Mouse (Mus musculus) brain, adult 10 weeks (tissue): ENCODE measurements around the gene Anapc1. TPM values are rescaled to one million over a fixed set of nuclear protein-coding genes. Genes with fewer than 3 reads are reported as not detected.

Source experiments
- polyA plus RNA-seq: library from polyadenylated mRNA; stranded (reverse); fragments of 350-450 nt; fragmentation: Illumina TruSeq; extraction: RNeasy Lipid Tissue Mini Kit (QIAGEN cat#74804); gene quantifications from one replicate; pipeline ENCODE4 v1.2.3, GENCODE M21; 2015; ENCODE audit warnings: low read depth, low replicate concordance

The Anapc1 gene
- polyA plus RNA-seq, result 36.9 TPM

GRCm38 (mm10) chr2:128686921-128687557, at the start of gene Anapc1:
TSS of gene Anapc1 (minus strand) at chr2:128687391.

GRCm38 (mm10) chr2:128698693-128699181, 11.5 kb upstream of the Anapc1 start, which contains the start of gene Mertk:
TSS of gene Mertk (plus strand) at chr2:128698956.

DNA sequence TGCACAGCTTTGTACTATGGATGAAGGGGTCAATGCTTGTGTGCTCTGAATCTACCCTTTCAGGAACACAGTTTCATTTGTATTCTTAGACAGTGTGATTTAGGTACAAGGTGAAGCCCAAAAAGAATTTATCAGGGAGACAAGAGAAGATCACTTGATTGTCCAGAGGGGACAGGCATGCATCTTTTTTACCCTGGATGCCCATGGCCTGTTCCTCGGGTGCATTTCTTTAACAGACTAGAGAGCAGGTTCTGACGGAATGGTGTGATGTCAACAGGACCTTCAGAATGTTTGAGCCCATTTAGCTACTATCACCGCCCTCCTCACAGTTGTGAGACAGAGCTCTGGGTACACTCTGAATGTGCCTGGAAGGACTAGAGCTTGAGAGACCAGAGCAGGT, 96.3 kb downstream of the Anapc1 start, which contains the start of gene Spdye4c:
Spdye4c (plus strand) TSS at position 301 of the 400 bp plus-strand sequence.

Other genes with a start within 250 kb of the Anapc1 start
- not detected for gene Spdye4c, start 96.2 kb downstream of the Anapc1 start, polyA plus RNA-seq
- gene Mertk, start 11.6 kb upstream of the Anapc1 start, polyA plus RNA-seq, result 19.0 TPM
- gene Tmem87b, start 130.7 kb upstream of the Anapc1 start, polyA plus RNA-seq, result 29.0 TPM
- 1.8 TPM for gene Fbln7, start 175.6 kb upstream of the Anapc1 start, polyA plus RNA-seq